Mouse (Mus musculus): ENCODE data around the gene Rab1b. TPM values are rescaled to one million over a fixed set of nuclear protein-coding genes. Genes with fewer than 3 reads are reported as not detected.

Gene Rab1b
- polyA plus RNA-seq (2015; fragmentation: Illumina TruSeq; extraction: RNeasy Lipid Tissue Mini Kit (QIAGEN cat#74804); ENCODE audit: low read depth, low replicate concordance) = 157 TPM

DNA sequence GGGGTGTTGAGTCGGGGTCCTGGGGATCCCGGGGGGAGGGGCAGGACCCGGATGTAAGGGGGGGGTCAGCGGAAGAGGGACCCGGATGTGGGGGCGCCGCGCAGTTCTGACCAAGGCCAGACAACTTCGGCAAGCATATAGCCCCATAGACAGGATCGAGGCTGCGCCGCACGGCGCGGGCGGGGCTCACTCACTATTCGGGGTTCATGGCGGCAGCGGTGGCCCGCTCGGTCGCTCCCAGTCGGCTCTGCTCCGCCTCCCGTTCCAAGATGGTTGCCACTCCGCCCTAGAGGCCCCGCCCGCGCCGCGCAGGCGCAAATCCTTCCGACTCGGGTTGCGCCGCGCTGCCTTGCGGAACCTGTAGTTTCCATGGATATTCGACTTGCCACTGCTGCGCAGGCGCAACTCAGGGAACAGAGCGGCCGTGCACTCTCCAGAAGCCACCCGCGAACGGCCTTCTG, at the start of gene Rab1b:
TSS of gene Rab1b (minus strand) at position 342 of the 461 bp plus-strand sequence.

DNA sequence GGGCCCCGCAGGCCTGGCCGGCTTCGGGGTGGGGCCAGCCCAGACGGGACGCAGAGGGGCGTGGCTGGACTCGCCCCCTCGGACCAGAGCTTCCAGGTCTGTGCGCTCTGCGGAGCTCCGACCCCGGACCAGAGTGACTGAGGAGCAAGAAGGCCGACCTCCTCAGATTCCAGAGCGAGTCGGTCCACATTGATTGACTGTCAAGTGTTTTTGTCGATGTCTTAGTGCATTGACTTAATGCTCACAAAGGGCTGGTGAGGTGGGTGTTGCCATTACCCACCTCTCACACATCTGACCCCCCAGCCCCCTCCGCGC, 11.5 kb upstream of the Rab1b start, which contains the start of gene Klc2:
TSS of gene Klc2 (minus strand) at position 177 of the 315 bp plus-strand sequence.

DNA sequence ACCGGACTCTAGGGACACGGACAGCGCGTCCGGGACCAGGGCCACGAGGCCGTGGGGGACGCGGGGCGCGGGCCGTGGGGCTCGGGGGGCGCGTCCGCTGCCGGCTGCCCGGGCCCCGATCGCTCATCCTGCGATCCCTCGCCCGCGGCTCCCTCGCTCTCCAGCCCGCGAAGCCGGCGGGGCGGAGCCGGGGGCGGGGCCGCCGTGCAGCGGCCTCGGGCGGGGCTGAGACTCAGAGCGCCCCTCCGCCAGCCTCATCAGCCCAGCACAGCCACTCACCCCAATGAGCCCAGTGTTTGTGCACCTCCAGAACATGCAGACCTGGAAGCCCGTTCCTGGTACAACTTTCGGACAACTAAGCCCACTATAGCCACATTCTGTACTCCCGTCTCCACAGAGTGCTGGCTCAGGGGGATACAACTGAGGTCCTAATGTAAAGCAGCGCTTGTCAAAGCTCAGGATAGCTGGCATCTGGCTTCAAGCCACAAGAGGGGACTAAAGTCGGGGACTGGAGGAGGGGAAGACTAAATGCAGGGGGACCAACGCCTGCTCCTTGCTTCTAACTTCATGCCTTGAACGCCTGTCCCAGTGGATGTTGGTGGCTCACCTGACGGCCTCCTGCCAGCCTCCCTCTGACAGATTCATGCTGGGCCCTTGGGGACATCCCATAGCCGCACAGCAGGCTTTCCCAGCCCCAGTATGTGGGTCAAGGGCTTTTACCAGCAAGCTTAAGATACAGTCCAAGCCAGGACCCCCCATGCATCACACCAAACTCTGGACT, 8.3 kb downstream of the Rab1b start, which contains the start of gene Cnih2:
TSS of gene Cnih2 (minus strand) at position 159 of the 781 bp plus-strand sequence.

DNA sequence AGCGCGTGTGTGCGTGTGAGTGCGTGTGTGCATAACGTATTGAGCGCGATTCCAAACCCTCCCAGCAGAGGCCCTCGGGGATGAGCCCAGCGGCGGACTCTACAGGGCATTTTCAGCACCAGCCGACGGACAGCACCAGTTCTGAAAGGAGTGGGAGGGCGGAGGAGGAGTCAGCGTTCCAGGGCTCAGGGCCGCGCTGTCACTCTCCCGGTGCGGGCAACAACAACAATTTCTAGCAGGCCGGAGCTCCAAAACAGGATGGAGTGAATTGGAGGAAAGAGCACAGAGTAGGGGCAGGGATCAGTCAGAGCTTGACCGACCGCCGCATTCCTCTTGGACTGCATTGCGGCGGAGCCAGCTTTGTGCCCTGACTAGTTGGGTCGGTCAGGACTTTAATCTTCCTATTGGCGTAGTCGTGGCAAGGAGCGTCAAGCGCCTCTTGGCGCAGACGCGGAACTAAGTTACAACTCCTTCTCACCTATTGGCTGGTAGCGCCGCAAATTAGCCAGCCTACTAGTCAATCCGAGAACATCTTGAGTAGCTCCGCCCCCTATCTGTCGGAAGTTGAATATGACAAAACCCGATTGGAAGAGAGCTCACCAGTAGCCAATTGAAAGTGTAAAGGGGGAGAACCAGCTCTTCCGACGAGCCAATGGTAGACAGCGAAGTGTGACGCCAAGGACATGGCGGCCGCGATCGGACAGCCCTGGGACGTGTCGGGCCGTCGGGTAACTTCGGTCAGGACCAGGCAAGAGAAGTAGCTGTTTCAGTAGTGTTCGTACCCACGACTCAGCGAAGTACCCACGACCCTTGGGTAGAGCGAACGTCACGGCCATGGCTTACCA, 18.8 kb downstream of the Rab1b start, which contains the start of gene Yif1a:
TSS of gene Yif1a (plus strand) at position 655 of the 845 bp plus-strand sequence.

DNA sequence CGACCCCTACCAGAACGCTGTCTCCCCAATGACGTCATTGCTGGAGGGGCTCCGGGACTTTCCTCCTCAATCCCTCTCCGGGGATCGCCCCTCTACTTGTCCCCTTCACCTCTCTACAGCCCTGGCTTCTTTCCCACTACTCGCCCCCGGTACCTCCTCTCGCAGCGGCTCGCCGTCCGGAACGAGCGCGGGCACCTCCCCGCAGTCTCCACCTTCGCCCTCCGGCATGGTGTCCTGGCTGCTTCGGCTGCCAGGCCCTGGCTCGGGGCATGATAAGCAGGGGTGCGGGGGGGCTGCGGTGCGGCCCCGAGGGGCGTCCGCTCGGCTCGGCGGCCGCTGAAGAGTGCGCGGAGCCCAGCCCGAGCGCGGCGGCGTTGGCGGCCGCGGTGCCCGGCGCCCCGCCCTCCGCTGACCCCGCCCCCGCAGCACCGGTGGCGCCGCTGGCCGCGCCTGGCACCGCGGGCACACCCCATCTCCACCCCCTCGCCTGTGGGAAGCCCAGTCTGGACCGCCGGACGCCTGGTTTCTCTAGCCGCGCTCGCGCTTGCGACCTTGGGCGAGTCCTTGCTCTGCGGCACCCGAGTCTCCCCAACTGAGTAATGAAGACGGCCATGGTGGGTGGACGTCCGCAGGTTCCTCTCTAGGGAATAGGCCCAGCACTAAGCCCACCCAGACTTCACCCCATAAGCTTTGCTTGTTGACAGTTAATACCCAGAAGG, 21.6 kb downstream of the Rab1b start, which contains the start of gene Tmem151a:
TSS of gene Tmem151a (minus strand) at position 387 of the 719 bp plus-strand sequence.

DNA sequence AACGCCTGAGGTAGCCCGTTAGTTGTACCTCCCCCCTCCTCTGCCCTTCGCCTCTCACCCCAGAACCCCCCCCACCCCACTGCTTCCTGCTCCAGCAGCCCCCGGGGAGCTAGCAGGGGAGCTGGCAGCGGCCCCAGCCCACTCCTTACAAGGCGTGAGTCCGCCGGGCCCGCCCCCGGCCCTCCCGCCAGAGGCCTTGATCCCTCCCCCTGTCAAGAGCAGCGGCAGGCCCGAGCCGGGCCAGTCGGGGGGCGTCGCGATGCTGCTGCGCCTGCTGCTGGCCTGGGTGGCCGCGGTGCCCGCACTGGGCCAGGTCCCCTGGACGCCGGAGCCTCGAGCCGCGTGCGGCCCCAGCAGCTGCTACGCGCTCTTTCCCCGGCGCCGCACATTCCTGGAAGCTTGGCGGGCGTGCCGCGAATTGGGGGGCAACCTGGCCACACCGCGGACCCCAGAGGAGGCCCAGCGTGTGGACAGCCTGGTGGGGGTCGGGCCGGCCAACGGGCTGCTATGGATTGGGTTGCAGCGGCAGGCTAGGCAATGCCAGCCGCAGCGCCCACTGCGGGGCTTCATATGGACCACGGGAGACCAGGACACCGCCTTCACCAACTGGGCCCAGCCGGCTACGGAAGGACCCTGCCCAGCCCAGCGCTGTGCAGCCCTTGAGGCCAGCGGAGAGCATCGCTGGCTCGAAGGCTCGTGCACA, 38.9 kb downstream of the Rab1b start, which contains the start of gene Cd248:
TSS of gene Cd248 (plus strand) at position 212 of the 703 bp plus-strand sequence.

DNA sequence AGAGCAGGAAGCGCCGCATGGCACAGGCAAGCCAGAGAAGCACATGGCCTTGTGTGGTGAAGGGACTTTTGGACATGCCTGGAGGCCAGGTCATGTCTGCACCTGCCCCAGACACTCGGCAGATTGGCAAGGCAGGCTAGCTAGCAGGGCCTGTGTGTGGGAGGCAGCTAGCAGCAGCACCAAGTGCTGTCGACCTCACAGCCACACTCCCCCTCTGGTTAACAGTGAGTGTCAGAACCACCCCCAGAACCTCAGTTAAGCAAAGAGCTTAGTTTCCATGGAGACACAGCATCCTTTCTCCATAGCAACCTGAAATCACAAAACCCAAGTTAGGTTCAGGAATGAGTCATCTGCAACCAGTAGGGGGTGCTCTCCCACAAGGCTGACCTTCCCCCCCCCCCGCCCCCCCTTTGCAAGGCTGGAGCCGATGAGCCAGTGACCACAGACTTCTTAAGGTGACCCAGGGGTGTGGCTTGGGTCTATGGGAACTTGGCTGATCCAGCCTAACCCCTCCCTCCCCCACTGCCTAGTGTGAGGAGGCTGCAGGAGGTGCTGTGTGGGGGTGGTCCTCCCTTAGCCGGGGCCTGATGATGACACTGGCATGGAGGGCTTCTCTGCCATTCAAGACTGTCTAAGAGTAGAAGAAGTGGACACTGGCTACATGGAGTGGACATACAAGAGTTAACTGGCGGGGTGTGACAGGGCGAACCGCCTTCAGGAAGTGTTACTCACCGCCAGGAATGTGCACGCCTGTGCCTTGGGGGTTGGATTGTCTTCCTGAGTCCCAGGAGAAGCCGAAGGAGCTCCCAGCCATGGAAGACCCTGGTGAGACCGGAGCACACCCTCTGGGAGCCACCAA, 56.6 kb downstream of the Rab1b start, which contains the start of gene Rin1:
TSS of gene Rin1 (plus strand) at position 435 of the 859 bp plus-strand sequence.

Other genes starting within 250 kb of the Rab1b start
- gene Actn3, start 229.2 kb downstream of the Rab1b start, polyA plus RNA-seq (2015; fragmentation: Illumina TruSeq; extraction: RNeasy Lipid Tissue Mini Kit (QIAGEN cat#74804); ENCODE audit: low read depth, low replicate concordance) = 1.2 TPM
- 23.6 TPM for gene Zdhhc24, start 228.4 kb downstream of the Rab1b start, polyA plus RNA-seq (2015; fragmentation: Illumina TruSeq; extraction: RNeasy Lipid Tissue Mini Kit (QIAGEN cat#74804); ENCODE audit: low read depth, low replicate concordance)
- 26.4 TPM for gene Bbs1, start 200.4 kb downstream of the Rab1b start, polyA plus RNA-seq (2015; fragmentation: Illumina TruSeq; extraction: RNeasy Lipid Tissue Mini Kit (QIAGEN cat#74804); ENCODE audit: low read depth, low replicate concordance)
- gene Dpp3, start 178.8 kb downstream of the Rab1b start, polyA plus RNA-seq (2015; fragmentation: Illumina TruSeq; extraction: RNeasy Lipid Tissue Mini Kit (QIAGEN cat#74804); ENCODE audit: low read depth, low replicate concordance) = 45.4 TPM
- 16.6 TPM for gene Peli3, start 163.9 kb downstream of the Rab1b start, polyA plus RNA-seq (2015; fragmentation: Illumina TruSeq; extraction: RNeasy Lipid Tissue Mini Kit (QIAGEN cat#74804); ENCODE audit: low read depth, low replicate concordance)
- 106 TPM for gene Mrpl11, start 144.9 kb downstream of the Rab1b start, polyA plus RNA-seq (2015; fragmentation: Illumina TruSeq; extraction: RNeasy Lipid Tissue Mini Kit (QIAGEN cat#74804); ENCODE audit: low read depth, low replicate concordance)
- 12.4 TPM for gene Npas4, start 116.8 kb downstream of the Rab1b start, polyA plus RNA-seq (2015; fragmentation: Illumina TruSeq; extraction: RNeasy Lipid Tissue Mini Kit (QIAGEN cat#74804); ENCODE audit: low read depth, low replicate concordance)
- 14.1 TPM for gene Slc29a2, start 83.2 kb downstream of the Rab1b start, polyA plus RNA-seq (2015; fragmentation: Illumina TruSeq; extraction: RNeasy Lipid Tissue Mini Kit (QIAGEN cat#74804); ENCODE audit: low read depth, low replicate concordance)
- 133 TPM for gene B4gat1, start 68.2 kb downstream of the Rab1b start, polyA plus RNA-seq (2015; fragmentation: Illumina TruSeq; extraction: RNeasy Lipid Tissue Mini Kit (QIAGEN cat#74804); ENCODE audit: low read depth, low replicate concordance)
- 3.9 TPM for gene AC124502.3, start 68.2 kb downstream of the Rab1b start, polyA plus RNA-seq (2015; fragmentation: Illumina TruSeq; extraction: RNeasy Lipid Tissue Mini Kit (QIAGEN cat#74804); ENCODE audit: low read depth, low replicate concordance)
- 31.7 TPM for gene Brms1, start 65.7 kb downstream of the Rab1b start, polyA plus RNA-seq (2015; fragmentation: Illumina TruSeq; extraction: RNeasy Lipid Tissue Mini Kit (QIAGEN cat#74804); ENCODE audit: low read depth, low replicate concordance)
- 38.7 TPM for gene Rin1, start 56.6 kb downstream of the Rab1b start, polyA plus RNA-seq (2015; fragmentation: Illumina TruSeq; extraction: RNeasy Lipid Tissue Mini Kit (QIAGEN cat#74804); ENCODE audit: low read depth, low replicate concordance)
- gene Cd248, start 39.0 kb downstream of the Rab1b start, polyA plus RNA-seq (2015; fragmentation: Illumina TruSeq; extraction: RNeasy Lipid Tissue Mini Kit (QIAGEN cat#74804); ENCODE audit: low read depth, low replicate concordance) = 3.2 TPM
- 107 TPM for gene Tmem151a, start 21.5 kb downstream of the Rab1b start, polyA plus RNA-seq (2015; fragmentation: Illumina TruSeq; extraction: RNeasy Lipid Tissue Mini Kit (QIAGEN cat#74804); ENCODE audit: low read depth, low replicate concordance)
- 32.8 TPM for gene Yif1a, start 18.5 kb downstream of the Rab1b start, polyA plus RNA-seq (2015; fragmentation: Illumina TruSeq; extraction: RNeasy Lipid Tissue Mini Kit (QIAGEN cat#74804); ENCODE audit: low read depth, low replicate concordance)
- 266 TPM for gene Cnih2, start 8.6 kb downstream of the Rab1b start, polyA plus RNA-seq (2015; fragmentation: Illumina TruSeq; extraction: RNeasy Lipid Tissue Mini Kit (QIAGEN cat#74804); ENCODE audit: low read depth, low replicate concordance)
- 211 TPM for gene Klc2, start 11.5 kb upstream of the Rab1b start, polyA plus RNA-seq (2015; fragmentation: Illumina TruSeq; extraction: RNeasy Lipid Tissue Mini Kit (QIAGEN cat#74804); ENCODE audit: low read depth, low replicate concordance)
- gene Pacs1, start 166.0 kb upstream of the Rab1b start, polyA plus RNA-seq (2015; fragmentation: Illumina TruSeq; extraction: RNeasy Lipid Tissue Mini Kit (QIAGEN cat#74804); ENCODE audit: low read depth, low replicate concordance) = 37.4 TPM
- 163 TPM for gene Sf3b2, start 188.4 kb upstream of the Rab1b start, polyA plus RNA-seq (2015; fragmentation: Illumina TruSeq; extraction: RNeasy Lipid Tissue Mini Kit (QIAGEN cat#74804); ENCODE audit: low read depth, low replicate concordance)
- gene Gal3st3, start 191.3 kb upstream of the Rab1b start, polyA plus RNA-seq (2015; fragmentation: Illumina TruSeq; extraction: RNeasy Lipid Tissue Mini Kit (QIAGEN cat#74804); ENCODE audit: low read depth, low replicate concordance) = 29.7 TPM
- not detected for gene Catsper1, start 228.7 kb upstream of the Rab1b start, polyA plus RNA-seq (2015; fragmentation: Illumina TruSeq; extraction: RNeasy Lipid Tissue Mini Kit (QIAGEN cat#74804); ENCODE audit: low read depth, low replicate concordance)
- gene Cst6, start 242.5 kb upstream of the Rab1b start, polyA plus RNA-seq (2015; fragmentation: Illumina TruSeq; extraction: RNeasy Lipid Tissue Mini Kit (QIAGEN cat#74804); ENCODE audit: low read depth, low replicate concordance) = 38.9 TPM

All from brain, adult 10 weeks (tissue).